Mouse (Mus musculus): Measurements from ENCODE around the gene Sult2a8.
"Not testable (repeated sequence)": the region's sequence is repeated elsewhere in the genome, so short reads cannot be mapped to it uniquely, and the experiment has no call there.

The Sult2a8 gene

DNA sequence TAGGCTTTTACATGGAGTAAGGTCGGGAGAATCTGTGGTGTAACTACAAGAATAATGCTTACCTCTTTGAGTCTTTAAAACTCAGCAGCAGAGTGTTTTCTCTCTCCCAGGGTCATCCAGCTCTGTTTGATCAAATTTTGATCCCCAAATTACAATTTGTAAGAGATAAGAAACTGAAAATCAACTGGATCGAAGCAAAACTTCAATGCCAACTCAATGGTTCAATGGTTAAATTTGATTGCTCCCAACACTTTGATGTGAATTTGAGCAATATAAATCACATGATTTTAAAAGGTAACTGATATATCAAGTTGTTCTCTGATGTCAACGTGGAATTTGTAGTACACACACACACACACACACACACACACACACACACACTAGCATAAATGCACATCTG, at the start of gene Sult2a8:
TSS of gene Sult2a8 (minus strand) at position 236 of the 400 bp plus-strand sequence.
- DNase-seq = no peak

DNA sequence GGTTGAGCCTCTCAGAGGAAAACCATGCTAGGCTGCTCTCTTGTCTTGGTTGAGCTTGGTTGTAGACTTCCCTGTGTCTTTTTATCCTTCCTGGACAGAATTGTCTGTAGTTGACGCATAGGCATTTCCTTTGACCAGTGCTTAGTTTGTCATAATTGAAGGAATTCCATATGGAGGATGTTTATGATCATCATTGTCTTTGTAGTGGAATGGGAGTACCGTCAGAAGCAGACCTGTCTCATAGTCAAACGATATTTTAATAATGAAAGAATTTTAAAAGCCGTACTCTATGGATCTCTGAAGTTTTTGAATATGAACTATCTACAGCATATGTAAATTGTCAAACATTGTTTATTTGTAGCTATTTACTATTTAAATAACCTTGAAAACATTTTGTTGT, 47.6 kb upstream of the Sult2a8 start, which contains the start of gene Sult2a7:
TSS of gene Sult2a7 (minus strand) at position 101 of the 400 bp plus-strand sequence.
- no peak for DNase-seq

DNA sequence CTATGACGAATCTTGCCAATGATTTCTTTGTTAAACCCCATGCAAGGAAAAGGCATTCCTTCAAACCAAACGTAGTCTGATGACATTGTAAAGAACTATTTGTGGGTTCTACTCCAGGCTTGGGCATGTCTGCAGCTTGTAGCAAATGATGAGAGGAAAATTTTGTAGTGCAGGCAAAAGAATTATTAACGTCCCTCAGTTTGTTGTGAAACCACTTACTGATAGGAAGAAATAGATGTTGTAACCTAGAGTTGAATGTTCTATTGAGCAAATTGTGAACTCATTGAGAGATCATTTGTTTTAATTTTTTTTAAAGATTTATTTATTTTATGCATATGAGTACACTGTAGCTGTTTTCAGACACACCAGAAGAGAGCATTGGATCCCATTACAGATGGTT, 46.3 kb upstream of the Sult2a8 start:
- no peak for DNase-seq

DNA sequence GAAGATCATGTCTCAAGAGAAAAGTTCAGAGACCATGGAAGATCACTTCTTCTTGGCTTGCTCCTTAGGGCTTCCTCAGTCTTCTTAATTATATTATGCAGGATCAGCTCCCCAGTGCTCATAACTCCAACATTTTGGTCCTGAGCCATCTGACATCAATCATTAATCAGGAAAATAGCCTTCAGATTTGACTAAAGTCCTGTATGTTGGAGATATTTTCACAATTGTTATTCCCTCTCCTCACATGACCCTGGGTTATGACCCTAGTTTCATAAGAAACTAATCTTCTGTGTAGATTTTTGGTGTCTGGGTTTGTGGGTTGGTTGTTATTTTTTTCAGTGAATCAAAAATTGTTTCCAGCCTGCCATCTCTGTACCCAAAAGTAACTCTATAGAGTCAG, 7.0 kb downstream of the Sult2a8 start:
- no peak for DNase-seq

DNA sequence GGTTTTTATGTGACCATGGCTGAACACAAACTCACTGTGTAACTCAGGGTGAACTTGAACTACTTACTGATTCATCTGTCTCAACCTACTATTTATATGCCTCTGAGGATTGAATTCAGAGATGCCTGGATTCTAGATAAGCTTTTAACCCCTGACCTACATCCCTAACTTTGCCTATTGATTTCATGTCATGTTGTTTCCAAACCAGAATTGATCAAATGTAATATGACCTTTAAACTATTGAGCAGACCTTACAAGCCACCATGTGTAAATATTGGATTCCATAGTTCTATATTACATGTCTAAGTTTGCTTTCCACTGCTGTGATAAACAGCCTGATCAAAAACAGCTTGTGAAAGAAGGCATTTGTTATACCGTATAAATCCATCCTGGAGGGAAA, 8.1 kb downstream of the Sult2a8 start:
- no peak for DNase-seq

DNA sequence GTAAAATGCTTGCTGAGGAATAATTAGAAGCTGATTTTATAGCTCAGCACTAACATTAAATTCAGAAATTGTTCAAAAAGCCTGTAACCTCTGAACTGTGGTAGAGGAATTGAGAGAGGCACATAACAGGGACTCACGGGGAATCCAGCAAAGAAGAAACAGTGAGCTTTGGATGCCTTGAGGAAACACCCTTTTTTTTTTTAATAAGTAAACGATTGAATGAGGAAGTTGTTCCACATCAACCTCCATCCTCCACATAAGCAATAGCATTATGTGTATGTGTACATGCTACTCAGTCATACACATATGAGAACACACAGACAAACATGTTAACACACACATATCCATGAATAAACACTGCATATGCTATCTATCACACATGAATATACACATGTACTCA, 8.5 kb downstream of the Sult2a8 start:
- no peak for DNase-seq

DNA sequence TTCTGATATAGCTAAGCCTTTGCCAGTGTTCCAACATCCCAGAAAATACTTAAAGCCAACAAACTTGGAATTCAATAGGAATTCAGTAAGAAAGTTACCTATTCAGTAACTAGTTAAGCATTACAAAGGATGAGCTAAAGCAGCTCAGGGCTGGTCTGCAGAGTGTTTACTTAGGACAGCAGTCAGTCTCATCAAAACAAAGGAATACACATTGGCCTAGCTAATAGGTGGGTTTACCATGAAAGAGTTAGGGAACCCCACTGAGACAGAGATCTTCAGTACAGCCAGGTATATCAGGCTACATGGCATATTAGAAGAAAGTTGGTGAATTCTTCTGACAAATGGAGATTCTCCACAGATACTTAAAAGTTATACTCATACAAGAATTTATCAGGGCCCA, 47.2 kb downstream of the Sult2a8 start:
- DNase-seq = not testable (repeated sequence)

DNA sequence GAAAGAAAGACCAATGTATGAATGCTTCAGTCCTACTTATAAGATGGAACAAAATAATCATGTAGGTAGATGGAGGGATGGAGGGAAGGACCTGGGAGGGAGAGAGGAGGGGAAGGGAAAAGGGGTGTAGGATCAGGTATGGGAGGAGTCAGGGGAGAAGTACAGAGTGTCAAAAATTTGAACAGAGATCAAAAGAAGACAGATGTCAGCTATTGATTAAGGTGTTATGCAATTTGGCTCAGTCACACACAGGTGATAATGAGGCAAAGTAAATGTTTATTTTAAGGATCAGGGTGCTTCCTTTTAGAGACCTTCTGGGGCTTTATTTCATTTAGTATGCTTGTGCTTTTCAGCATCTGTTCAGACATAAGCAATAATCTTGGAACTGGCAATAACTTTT, 50.1 kb downstream of the Sult2a8 start:
- no peak for DNase-seq

Measured in lung, postnatal 10 days (tissue).